Mouse (Mus musculus): ENCODE results near the gene Plekhm2. TPM values are rescaled to one million over a fixed set of nuclear protein-coding genes. Genes with fewer than 3 reads are reported as not detected.
A peak's percentile ranks its signal among the peaks of the same experiment; 100 is the strongest.

Plekhm2 gene
- total RNA-seq, 1 experiment from 2014 or later, result 6.3 TPM

DNA sequence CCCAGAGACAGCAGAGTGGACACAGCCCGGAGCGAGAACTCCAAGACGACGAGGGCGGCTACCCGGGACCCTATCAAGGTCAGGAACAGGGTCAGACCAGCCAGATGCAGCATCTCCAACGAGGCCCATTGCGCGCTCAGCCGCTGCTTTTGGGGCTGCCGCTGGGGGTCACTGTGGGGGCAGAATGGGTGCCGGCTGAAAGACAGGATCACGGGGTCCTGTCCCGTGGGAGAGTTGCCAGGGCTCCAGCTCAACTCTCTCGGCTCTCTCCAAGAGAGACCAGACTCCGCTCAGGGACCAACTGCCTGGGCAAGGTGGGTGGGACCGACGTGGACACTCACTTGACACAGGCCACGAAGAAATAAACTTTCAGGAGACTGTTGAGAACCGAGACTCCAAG is 47.4 kb downstream of the Plekhm2 start:
- peak; percentile 77 for ATAC-seq (replicated peaks; ENCODE audit: low read depth, poor library complexity, severe bottlenecking)

DNA sequence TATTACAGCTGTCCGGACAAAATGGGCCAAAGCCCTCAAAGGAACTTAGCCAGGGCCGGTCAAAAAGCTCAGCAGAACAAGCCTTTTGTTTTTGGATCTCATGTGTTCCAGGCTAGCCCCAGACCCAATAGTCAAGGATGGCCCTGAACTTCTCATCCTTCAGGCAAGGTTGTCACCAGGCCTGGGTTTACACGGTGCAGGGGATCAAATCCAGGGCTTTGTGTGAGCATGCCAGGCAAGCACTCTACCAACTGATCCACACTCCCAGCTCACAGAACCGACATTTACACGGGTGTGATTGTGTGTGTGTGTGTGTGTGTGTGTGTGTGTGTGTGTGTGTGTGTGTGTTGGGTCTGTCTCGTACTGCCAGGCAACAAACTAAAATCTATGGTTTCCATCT is 47.9 kb downstream of the Plekhm2 start:
- no peak for ATAC-seq (replicated peaks; ENCODE audit: low read depth, poor library complexity, severe bottlenecking)

DNA sequence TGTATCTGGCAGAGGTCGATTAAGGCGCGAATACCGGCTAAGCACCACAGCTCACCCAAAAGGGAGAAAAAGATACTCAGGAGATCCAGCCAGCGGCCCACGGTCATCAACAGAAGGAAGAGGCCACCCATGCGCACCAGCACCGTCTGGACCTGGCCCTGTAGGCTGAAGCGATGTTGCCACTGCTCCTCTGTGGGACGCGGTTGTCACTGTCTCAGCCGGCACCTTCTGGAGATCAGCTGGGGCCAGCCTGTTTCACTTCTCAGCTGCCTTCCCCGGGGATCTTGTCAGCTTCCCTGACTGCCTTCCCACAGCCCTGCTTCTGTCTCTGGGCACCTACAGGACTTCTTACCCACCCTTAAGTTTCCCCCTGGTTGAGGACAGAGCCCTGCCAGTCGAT is 49.8 kb downstream of the Plekhm2 start:
- no peak for ATAC-seq (replicated peaks; ENCODE audit: low read depth, poor library complexity, severe bottlenecking)

DNA sequence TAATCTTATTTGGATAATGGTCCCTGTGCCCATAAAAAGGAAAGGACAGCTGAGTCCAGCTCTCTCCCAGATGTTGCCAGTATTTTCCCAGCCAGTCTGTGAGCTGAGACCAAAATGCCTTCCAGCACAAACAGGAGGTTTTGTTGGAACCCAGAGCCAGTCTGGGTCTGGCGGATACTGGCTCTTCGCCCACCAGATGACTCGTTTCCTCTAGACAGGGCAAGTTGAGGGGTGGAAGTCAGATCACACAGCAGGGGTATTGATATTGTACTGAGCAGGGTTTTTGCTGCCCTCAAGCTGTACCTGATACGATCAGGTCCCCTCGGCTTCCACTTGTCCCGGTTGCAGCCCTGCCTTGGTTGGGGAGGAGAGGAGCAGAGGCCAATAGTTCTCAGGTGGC is 55.2 kb downstream of the Plekhm2 start:
- no peak for ATAC-seq (replicated peaks; ENCODE audit: low read depth, poor library complexity, severe bottlenecking)

DNA sequence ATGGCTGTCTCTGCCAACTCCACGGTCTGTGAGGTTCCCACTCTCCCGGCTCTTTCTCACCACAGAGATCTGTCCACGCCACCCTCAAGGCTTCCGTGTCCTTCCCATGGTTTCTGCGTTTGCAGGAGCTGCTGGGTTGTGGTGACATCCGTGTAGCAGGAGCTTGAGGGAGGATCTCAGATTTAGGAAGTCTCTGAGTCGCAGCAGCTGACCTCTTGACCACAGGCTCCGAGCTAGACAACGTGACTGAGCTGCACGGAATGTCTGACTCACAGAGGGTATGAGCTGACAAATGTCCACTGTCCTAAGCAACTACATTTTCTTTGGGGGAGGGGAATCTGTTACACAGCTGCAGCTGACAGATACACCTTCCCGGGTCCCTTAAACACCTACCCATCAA is 58.8 kb downstream of the Plekhm2 start, which contains the start of gene Fblim1:
TSS of gene Fblim1 (minus strand) at position 236 of the 400 bp plus-strand sequence.
- no peak for ATAC-seq (replicated peaks; ENCODE audit: low read depth, poor library complexity, severe bottlenecking)

DNA sequence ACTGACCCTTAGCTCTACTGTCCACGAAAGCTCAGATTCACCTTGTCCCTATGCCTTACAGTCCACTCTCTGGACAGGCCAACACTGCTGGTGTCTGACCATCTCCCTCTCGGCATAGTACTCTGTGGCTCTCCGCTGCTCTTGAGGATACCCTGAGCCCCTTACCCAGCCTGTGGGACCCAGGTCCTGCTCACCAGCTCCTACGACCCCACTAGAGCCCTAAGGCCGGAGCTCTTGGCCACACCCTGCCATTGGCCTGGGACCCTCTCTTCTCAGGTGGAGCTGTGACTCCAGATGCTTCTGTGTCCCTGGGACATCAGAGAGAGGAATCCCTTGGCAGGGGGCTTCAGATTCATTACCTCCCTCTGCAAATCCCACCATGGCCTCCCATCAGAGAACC is 59.3 kb downstream of the Plekhm2 start:
- no peak for ATAC-seq (replicated peaks; ENCODE audit: low read depth, poor library complexity, severe bottlenecking)

DNA sequence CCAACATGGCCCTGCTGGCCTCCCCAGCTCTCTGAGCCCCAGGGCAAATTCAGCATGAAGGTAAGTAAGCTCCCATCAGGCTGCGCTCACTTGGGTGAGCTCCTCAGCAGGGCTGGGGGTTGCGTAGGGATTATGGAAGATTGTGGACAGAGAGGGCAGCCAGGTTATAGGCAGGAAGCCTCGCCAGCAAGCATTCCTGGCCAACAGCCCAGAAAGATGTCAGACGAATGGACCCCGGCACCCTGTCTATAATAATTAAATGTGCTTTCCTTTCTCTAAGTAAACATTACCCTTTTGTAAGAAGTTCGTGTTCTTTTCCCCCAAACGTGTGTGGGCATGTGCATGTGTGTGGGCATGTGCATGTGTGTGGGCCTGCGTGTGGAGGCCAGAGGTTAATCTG is 60.2 kb downstream of the Plekhm2 start:
- no peak for ATAC-seq (replicated peaks; ENCODE audit: low read depth, poor library complexity, severe bottlenecking)

DNA sequence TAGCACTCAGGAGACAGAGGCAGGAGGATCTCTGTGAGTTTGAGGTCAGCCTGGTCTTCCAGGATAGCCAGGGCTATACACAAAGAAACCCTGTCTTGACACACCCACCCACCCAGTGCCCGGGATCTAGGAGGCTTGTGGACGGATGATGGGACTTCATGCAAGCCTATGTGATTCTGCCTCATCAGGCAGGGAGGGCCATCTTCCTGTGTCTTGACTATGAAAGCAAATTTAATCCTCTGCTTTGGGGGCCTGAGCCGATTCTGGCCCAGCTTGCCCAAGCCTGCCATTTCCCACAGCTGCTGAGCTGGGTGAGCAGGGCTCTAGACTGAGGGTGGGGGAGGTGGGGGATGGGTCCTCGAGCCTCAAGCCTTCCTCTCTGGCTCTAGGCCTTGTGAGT is 60.8 kb downstream of the Plekhm2 start:
- ATAC-seq (replicated peaks; ENCODE audit: low read depth, poor library complexity, severe bottlenecking), result no peak

DNA sequence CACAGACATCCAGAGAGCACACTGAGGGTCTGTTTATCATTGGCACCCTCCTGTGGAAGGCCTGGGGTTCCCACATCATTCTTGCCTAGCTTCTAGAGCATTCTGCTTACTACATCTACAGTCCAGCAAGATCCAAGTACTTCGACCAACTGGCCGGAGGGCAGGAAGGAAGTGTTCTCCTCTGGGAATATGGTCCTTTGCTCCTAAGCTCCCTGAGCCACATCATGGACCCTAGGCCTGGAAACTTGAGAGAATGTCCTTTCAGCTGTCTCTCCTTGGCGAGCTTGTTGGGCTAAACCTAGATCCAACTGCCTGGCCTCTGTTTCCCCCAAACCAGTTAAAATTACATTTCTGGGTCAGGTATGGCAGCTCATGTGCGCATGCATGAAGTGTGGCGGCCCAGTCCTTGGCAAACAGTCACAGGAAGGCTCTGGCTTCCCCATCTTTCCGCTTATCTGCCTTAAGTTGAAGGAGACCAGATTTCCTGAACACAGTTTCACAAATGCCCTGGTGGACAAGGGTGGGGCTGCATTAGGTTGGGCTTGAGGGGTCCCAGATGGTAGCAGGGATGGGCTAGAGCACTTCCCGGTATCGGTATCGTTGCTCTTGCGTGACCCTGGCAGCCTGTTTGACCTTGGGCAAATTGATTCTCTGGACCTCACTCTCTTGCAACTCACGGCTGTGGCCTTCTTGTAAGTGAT is 62.0 kb downstream of the Plekhm2 start:
- 0 out of 2 replicates have a peak, but pooled peaks have one; percentile 33 for ATAC-seq (replicated peaks; ENCODE audit: low read depth, poor library complexity, severe bottlenecking)

DNA sequence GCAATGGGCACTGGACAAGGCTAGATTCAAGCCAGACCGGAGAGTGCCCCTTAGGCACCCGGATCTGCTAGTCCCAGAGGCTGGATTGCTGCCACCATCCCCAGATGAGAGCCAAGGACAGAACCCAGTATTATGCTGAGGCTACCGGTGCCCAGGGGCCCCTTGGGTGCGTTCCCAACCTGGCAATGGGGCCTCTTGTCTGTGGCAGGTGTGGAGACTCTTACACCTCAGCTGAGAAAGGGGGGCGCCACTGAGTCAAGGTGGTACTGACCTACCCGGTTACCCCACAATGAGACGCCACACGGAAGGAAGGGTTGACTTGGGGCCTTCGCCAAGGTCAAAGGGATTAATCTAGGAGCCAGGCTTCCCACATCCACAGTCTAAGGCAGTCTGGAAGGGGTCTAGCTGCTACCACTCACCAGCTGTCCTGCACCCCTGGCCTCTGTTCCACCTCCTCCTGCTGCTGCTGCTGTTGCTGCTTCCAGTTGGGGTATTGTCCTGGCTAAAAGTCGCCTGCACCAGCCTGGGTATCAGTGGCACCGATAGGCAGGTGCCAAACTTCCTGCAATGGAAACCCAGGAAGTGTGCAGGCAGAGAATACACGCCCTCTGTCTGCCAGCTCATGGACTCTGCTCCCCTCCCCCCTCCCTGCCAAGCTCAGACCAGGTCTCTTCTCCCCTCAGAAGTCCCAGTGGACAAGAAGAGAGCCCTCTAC is 63.4 kb downstream of the Plekhm2 start:
- no peak for ATAC-seq (replicated peaks; ENCODE audit: low read depth, poor library complexity, severe bottlenecking)

DNA sequence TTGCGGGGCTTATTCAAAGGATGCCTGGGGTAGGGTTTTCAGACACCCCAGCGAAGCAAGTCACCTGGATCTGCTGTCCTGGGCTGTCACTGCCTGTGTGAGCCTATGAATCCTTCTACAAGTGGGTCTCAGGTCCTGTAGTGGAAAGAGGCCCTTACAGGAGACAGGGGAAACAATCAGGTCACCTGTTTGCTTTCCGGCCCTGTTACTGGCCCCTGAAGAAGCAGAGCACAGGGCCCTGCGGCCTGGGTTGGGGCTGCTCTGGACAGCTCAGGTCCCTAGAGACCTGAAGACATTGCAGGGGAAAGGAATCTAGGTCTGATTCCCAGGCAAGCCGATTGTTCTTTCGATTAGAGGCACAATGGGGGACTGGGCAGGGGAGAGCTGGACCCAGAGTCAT is 64.3 kb downstream of the Plekhm2 start:
- no peak for ATAC-seq (replicated peaks; ENCODE audit: low read depth, poor library complexity, severe bottlenecking)

DNA sequence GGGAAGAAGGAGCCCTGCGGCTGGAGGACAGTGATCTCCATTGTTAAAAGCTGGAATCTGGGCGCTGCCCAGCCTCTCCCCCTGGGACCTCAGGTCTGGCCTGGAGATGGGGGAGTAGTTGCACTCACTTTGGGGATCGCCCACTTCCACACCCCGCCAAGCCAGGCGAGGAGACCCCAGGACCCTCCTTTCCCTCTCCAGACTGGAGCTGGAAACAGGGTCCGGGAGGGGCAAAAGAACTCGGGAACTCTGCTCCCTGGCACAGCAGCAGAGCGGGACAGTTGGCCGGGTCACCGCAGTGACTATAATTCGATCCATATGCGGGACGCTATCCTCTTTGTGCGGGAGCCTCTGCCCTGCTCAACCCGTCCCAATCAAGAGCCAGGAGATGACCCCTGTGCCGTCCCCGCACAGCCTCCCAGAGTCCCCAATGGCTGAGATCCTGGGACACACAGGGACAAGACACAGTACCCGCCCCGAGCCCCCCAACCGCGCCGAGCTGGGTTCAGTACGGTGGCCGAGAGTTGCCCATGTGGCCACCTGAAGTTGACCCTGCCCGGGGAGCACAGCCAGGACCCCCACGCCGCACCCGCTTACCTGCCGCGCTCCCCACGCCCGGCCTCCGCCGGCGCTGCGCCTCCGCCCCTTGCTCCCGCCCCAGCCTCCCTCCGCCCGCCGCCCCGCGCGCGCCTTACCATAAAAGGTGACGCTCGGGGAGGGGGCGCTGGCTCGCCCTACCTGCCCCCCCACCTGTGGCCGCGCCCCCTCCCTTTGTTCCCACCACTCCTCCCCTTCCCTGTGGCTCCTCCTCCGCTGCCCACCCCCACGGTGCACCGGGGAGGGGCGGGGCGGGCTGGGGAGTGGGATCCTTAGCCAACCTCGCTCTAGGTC is 65.2 kb downstream of the Plekhm2 start:
- ATAC-seq (replicated peaks; ENCODE audit: low read depth, poor library complexity, severe bottlenecking), result no peak

DNA sequence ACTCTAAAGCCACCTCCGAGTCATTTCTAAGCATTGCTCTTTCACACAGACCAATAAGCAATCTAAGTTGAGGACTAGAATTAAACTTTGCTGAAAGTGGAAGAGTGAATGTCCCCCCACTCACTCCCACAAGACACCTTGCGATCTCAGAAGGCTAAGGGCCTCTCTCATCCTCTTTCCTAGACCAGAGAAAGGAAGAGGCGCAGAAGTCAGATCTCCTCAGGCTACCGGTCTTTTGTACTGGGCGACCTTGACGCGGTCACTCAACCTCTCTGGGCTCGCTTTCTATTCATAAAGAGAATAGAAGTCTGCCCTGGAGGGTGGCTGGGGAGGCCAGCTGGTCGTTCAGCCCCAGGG is 65.8 kb downstream of the Plekhm2 start:
- ATAC-seq (replicated peaks; ENCODE audit: low read depth, poor library complexity, severe bottlenecking), result no peak

DNA sequence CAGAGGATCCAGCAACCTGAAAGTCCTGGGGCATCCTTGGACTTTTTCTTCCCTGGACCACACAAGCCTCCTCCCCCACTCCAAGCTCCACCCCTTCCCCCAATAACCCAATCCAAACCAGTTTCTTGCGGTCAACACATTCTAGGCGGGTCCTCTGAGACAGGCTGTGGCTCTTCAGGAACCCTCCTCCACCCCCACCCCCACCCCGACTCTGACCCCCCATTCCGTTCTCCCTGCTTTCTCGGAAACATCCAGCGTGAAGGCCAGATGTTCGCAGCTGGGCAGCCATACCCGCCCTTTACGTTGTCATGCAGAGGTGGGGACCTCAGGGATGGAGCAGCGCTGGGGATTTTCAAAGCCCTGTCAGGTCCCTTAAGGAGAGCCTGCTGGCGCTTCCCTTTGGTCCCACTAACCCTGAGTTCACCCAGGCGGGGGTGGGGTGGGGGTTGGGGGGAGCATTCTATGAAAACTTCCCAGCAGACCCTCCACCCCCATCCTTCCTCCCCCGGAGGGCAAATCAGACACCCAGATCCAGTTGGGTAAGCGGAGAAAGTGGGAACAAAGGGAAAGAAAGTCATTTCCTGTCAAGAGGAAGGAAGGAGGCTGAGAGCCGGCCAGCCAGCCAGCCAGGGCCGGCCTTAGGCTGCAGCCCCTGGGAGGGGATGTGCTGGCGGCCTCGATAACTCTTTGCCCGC is 66.4 kb downstream of the Plekhm2 start:
- no peak for ATAC-seq (replicated peaks; ENCODE audit: low read depth, poor library complexity, severe bottlenecking)

DNA sequence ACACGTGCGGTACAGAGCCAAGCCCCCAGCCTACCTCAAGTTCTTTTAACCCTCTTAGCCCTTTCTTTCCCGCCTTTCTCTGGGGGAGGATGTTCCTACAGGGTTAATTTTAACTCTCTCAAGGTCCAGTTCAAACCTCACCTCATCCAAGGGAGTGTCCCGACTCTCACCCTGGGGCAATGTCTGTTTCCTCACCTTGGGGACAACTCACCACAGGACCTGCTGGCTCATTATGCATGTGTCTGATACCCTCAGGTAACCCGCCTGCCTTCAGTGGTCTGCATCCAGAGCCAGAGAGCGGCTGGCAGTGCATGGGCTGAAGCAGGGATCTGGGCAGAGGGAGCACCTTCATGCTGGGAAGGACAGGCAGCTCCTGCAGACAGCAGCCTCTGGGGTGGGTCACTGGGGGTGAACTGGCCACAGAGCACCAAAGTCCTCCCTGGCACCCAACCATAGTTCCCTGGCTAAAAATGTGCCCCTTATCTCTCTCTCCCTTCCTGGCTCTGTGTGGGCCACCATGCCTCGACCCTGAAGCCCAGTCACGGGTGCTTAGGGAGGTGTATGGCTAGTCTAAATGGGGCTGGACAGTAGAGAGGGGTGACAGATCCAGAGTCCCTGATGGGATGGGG is 67.9 kb downstream of the Plekhm2 start:
- ATAC-seq (replicated peaks; ENCODE audit: low read depth, poor library complexity, severe bottlenecking), result no peak

DNA sequence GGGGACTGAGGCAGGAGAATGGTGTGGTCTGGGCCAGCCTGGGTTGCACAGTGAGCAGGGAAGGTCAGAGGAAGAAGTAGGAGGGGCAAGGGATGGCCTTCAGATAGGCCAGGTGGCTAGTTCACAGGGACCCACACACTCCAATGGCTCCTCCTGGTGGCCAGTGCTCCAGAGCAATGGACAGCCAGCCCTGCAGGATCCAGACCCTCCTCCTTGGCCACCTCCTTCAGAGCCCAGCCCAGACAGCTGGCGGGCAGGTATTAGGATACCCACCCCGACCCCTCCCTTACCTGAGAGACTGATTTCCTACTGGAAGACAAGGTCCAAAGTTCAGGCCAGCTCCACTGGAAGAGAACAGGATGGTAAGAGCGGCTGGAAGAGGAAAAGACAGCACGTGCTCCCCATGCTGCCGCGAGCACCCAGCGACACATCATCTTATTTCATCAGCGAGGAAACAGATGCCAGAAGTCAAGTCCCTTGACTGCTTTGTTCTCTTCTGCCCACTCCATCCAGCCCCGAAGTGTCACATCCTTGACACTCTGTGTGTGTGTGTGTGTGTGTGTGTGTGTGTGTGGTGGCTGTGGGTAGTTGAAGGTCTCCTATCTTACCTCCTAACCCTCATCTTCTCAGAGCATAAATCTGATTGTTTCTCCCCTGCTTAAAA is 69.0 kb downstream of the Plekhm2 start:
- peak; percentile 42; the same call in 1 of the 2 replicates for ATAC-seq (replicated peaks; ENCODE audit: low read depth, poor library complexity, severe bottlenecking)

DNA sequence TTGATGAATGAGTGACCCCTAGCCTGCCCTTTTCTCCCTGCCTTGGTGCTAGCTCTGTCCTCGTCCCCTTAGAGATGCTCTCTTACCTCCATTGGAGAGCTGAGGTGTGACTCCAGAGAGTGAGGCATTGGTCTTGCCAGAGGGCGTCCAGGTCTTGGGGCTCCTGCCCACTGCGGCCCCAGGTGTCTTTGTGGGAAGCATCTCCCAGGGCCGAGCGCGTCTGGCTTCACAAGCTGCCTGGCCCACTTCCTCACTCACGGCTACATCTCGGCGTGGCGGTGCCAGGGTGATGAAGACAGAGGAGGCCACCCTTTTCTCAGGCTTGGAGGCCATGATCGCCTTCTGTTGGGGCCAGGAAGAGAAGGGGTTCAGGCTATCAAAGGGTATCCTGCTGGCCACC is 69.6 kb downstream of the Plekhm2 start:
- no peak for ATAC-seq (replicated peaks; ENCODE audit: low read depth, poor library complexity, severe bottlenecking)

DNA sequence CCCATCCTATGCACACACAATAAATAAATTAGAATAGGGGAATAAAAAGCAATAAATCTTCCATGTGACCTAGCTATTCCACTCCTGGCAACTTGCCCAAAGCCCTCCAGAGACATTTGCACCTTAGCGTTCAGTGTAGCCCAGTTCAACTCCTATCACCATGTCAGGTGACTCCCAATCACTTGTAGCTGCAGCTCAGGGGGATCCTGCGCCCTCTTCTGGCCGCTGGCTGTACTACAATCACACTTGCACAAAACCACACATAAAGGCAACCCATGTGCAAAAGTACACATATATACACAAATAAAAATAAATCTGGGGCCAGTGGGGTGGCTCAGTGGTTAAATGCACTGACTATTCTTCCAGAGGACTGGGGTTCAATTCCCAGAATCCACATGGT is 73.2 kb downstream of the Plekhm2 start:
- ATAC-seq (replicated peaks; ENCODE audit: low read depth, poor library complexity, severe bottlenecking), result peak; percentile 62; the same call in 1 of the 2 replicates

DNA sequence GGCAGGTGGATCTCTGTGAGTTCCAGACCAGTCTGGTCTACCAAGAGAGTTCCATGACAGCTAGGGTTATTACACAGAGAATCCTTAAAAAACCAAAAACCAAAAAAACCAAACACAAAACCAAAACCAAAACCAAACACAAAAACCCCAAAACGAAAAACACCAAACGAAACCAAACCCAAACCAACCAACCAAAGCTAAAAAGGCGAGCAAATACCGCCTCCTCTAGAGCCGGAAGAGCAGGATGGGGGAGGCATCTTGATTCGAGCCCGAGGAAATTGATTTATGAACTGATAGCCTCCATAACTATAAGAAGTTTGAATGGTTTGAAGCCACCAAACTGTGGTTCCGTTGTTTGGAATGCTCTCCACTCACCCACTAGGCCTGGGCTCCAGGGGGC is 80.8 kb downstream of the Plekhm2 start:
- no peak for ATAC-seq (replicated peaks; ENCODE audit: low read depth, poor library complexity, severe bottlenecking)

Data from common myeloid progenitor, adult 5-6 weeks (primary cell).